Mouse (Mus musculus): ENCODE data around the gene Tmem102. TPM values are rescaled to one million over a fixed set of nuclear protein-coding genes. Genes with fewer than 3 reads are reported as not detected.

Gene Tmem102
- polyA plus RNA-seq, 1 experiment = not detected

- TF ChIP-seq FLI1 (IDR thresholded peaks at IDR 0.05; ENCODE audit: low read length) (no peak), GATA1 (IDR thresholded peaks at IDR 0.05; ENCODE audit: borderline replicate concordance, low read length) (no peak)
- H3K27me3 ChIP-seq (replicated peaks) = peaks cover 9% of the 10 kb centered on the region
Measured at GRCm38 (mm10) chr11:69761868-69762267, 43.6 kb downstream of the Tmem102 start, which contains the start of gene Slc35g3. Gene Slc35g3, minus strand, starts transcription at chr11:69761968.

GRCm38 (mm10) chr11:69760901-69761200, 44.6 kb downstream of the Tmem102 start:
- Histone ChIP-seq H3K36me3 (replicated peaks; ENCODE audit: low read length) (no peaks in the 10 kb centered on the region), H3K4me1 (peaks cover 38% of the 10 kb centered on the region), H3K27me3 (replicated peaks) (peaks cover 2% of the 10 kb centered on the region), H3K9me3 (no peaks in the 10 kb centered on the region), H3K4me3 (replicated peaks) (peak overlapping the region; percentile 7)
- no peak for TF ChIP-seq FLI1 (IDR thresholded peaks at IDR 0.05; ENCODE audit: low read length)
- TF ChIP-seq GATA1 (IDR thresholded peaks at IDR 0.05; ENCODE audit: borderline replicate concordance, low read length) = no peak

More at GRCm38 (mm10) chr11:69761868-69762267, 43.6 kb downstream of the Tmem102 start, which contains the start of gene Slc35g3:
- no peaks in the 10 kb centered on the region for H3K36me3 ChIP-seq (replicated peaks; ENCODE audit: low read length)
- H3K4me3 ChIP-seq (replicated peaks) = peak within 1 kb of the TSS; percentile 7
- H3K9me3 ChIP-seq = no peaks in the 10 kb centered on the region
- peaks cover 39% of the 10 kb centered on the region for H3K4me1 ChIP-seq

- H3K36me3 ChIP-seq (replicated peaks; ENCODE audit: low read length) = no peaks in the 10 kb centered on the region
- H3K9me3 ChIP-seq = no peaks in the 10 kb centered on the region
- TF ChIP-seq FLI1 (IDR thresholded peaks at IDR 0.05; ENCODE audit: low read length) (no peak), GATA1 (IDR thresholded peaks at IDR 0.05; ENCODE audit: borderline replicate concordance, low read length) (no peak)
- peaks cover 40% of the 10 kb centered on the region for H3K4me1 ChIP-seq
- no peaks in the 10 kb centered on the region for H3K27me3 ChIP-seq (replicated peaks)
- peak overlapping the region; percentile 94 for H3K4me3 ChIP-seq (replicated peaks)
Measured at GRCm38 (mm10) chr11:69760160-69760900, 45.1 kb downstream of the Tmem102 start.

- Histone ChIP-seq H3K4me1 (peaks cover 48% of the 10 kb centered on the region), H3K4me3 (replicated peaks) (peak overlapping the region; percentile 94), H3K27me3 (replicated peaks) (no peaks in the 10 kb centered on the region), H3K36me3 (replicated peaks; ENCODE audit: low read length) (no peaks in the 10 kb centered on the region), H3K9me3 (no peaks in the 10 kb centered on the region)
- no peak for TF ChIP-seq GATA1 (IDR thresholded peaks at IDR 0.05; ENCODE audit: borderline replicate concordance, low read length)
- TF ChIP-seq FLI1 (IDR thresholded peaks at IDR 0.05; ENCODE audit: low read length) = no peak
Measured at GRCm38 (mm10) chr11:69758971-69759721, 46.3 kb downstream of the Tmem102 start.

- Histone ChIP-seq H3K27me3 (replicated peaks) (no peaks in the 10 kb centered on the region), H3K9me3 (no peaks in the 10 kb centered on the region), H3K4me1 (peaks cover 52% of the 10 kb centered on the region), H3K36me3 (replicated peaks; ENCODE audit: low read length) (no peaks in the 10 kb centered on the region), H3K4me3 (replicated peaks) (peak within 1 kb of the TSS; percentile 94)
- peak; percentile 20; the same call in 1 of the 2 replicates for TF ChIP-seq FLI1 (IDR thresholded peaks at IDR 0.05; ENCODE audit: low read length)
- no peak for TF ChIP-seq GATA1 (IDR thresholded peaks at IDR 0.05; ENCODE audit: borderline replicate concordance, low read length)
Measured at GRCm38 (mm10) chr11:69758478-69758970, 46.9 kb downstream of the Tmem102 start, which contains the start of gene Polr2a. Gene Polr2a, minus strand, starts transcription at chr11:69758637.

- Histone ChIP-seq H3K4me3 (replicated peaks) (peak overlapping the region; percentile 94), H3K36me3 (replicated peaks; ENCODE audit: low read length) (no peaks in the 10 kb centered on the region), H3K9me3 (no peaks in the 10 kb centered on the region), H3K27me3 (replicated peaks) (no peaks in the 10 kb centered on the region), H3K4me1 (peaks cover 56% of the 10 kb centered on the region)
- TF ChIP-seq GATA1 (IDR thresholded peaks at IDR 0.05; ENCODE audit: borderline replicate concordance, low read length) (no peak), FLI1 (IDR thresholded peaks at IDR 0.05; ENCODE audit: low read length) (no peak)
Measured at GRCm38 (mm10) chr11:69758090-69758456, 47.4 kb downstream of the Tmem102 start.

GRCm38 (mm10) chr11:69757303-69758089, 47.9 kb downstream of the Tmem102 start:
- TF ChIP-seq GATA1 (IDR thresholded peaks at IDR 0.05; ENCODE audit: borderline replicate concordance, low read length) = no peak
- no peak for TF ChIP-seq FLI1 (IDR thresholded peaks at IDR 0.05; ENCODE audit: low read length)
- Histone ChIP-seq H3K4me1 (peaks cover 62% of the 10 kb centered on the region), H3K9me3 (no peaks in the 10 kb centered on the region), H3K4me3 (replicated peaks) (peak overlapping the region; percentile 94), H3K36me3 (replicated peaks; ENCODE audit: low read length) (no peaks in the 10 kb centered on the region), H3K27me3 (replicated peaks) (no peaks in the 10 kb centered on the region)

- Histone ChIP-seq H3K4me3 (replicated peaks) (no peak overlapping the region), H3K4me1 (peaks cover 63% of the 10 kb centered on the region), H3K36me3 (replicated peaks; ENCODE audit: low read length) (peaks cover 4% of the 10 kb centered on the region), H3K27me3 (replicated peaks) (no peaks in the 10 kb centered on the region), H3K9me3 (no peaks in the 10 kb centered on the region)
- TF ChIP-seq GATA1 (IDR thresholded peaks at IDR 0.05; ENCODE audit: borderline replicate concordance, low read length) (no peak), FLI1 (IDR thresholded peaks at IDR 0.05; ENCODE audit: low read length) (no peak)
Measured at GRCm38 (mm10) chr11:69754701-69755100, 50.7 kb downstream of the Tmem102 start.

- peaks cover 8% of the 10 kb centered on the region for H3K36me3 ChIP-seq (replicated peaks; ENCODE audit: low read length)
Measured at GRCm38 (mm10) chr11:69754233-69754632, 51.2 kb downstream of the Tmem102 start.

More at GRCm38 (mm10) chr11:69754233-69754632, 51.2 kb downstream of the Tmem102 start:
- H3K4me1 ChIP-seq = peaks cover 59% of the 10 kb centered on the region
- H3K27me3 ChIP-seq (replicated peaks) = no peaks in the 10 kb centered on the region
- H3K9me3 ChIP-seq = no peaks in the 10 kb centered on the region
- TF ChIP-seq FLI1 (IDR thresholded peaks at IDR 0.05; ENCODE audit: low read length) = no peak
- H3K4me3 ChIP-seq (replicated peaks) = no peak overlapping the region

Other genes starting within 250 kb of the Tmem102 start
- gene Efnb3, start 245.4 kb downstream of the Tmem102 start, polyA plus RNA-seq (2012; ENCODE audit: insufficient read depth, low replicate concordance) = 0.51 and 2.1 TPM in 2 replicates
- 19.7 and 50.2 TPM in 2 replicates for gene Wrap53, start 225.4 kb downstream of the Tmem102 start, polyA plus RNA-seq (2012; ENCODE audit: insufficient read depth, low replicate concordance)
- gene Trp53, start 225.3 kb downstream of the Tmem102 start, polyA plus RNA-seq (2012; ENCODE audit: insufficient read depth, low replicate concordance) = 53.2 and 68.6 TPM in 2 replicates
- gene Atp1b2, start 199.7 kb downstream of the Tmem102 start, polyA plus RNA-seq (2012; ENCODE audit: insufficient read depth, low replicate concordance) = 2.8 and 4.2 TPM in 2 replicates
- gene Shbg, start 187.7 kb downstream of the Tmem102 start, polyA plus RNA-seq (2012; ENCODE audit: insufficient read depth, low replicate concordance) = not detected in 2 replicates
- gene Sat2, start 183.6 kb downstream of the Tmem102 start, polyA plus RNA-seq (2012; ENCODE audit: insufficient read depth, low replicate concordance) = not detected in 2 replicates
- 65.7 and 84.9 TPM in 2 replicates for gene Fxr2, start 172.6 kb downstream of the Tmem102 start, polyA plus RNA-seq (2012; ENCODE audit: insufficient read depth, low replicate concordance)
- not detected in 2 replicates for gene Sox15, start 150.3 kb downstream of the Tmem102 start, polyA plus RNA-seq (2012; ENCODE audit: insufficient read depth, low replicate concordance)
- 16.2 and 31.6 TPM in 2 replicates for gene Mpdu1, start 143.0 kb downstream of the Tmem102 start, polyA plus RNA-seq (2012; ENCODE audit: insufficient read depth, low replicate concordance)
- gene Cd68, start 139.5 kb downstream of the Tmem102 start, polyA plus RNA-seq (2012; ENCODE audit: insufficient read depth, low replicate concordance) = 8.7 and 128 TPM in 2 replicates
- 144 and 601 TPM in 2 replicates for gene Eif4a1, start 133.2 kb downstream of the Tmem102 start, polyA plus RNA-seq (2012; ENCODE audit: insufficient read depth, low replicate concordance)
- 54.1 and 94.8 TPM in 2 replicates for gene Senp3, start 123.5 kb downstream of the Tmem102 start, polyA plus RNA-seq (2012; ENCODE audit: insufficient read depth, low replicate concordance)
- 0.56 TPM in 1 of 2 replicates, not detected in the other for gene Tnfsf13, start 119.8 kb downstream of the Tmem102 start, polyA plus RNA-seq (2012; ENCODE audit: insufficient read depth, low replicate concordance)
- gene Tnfsf12, start 109.8 kb downstream of the Tmem102 start, polyA plus RNA-seq (2012; ENCODE audit: insufficient read depth, low replicate concordance) = 5.3 and 13.1 TPM in 2 replicates
- 2.0 and 2.5 TPM in 2 replicates for gene Tnfsfm13, start 109.5 kb downstream of the Tmem102 start, polyA plus RNA-seq (2012; ENCODE audit: insufficient read depth, low replicate concordance)
- 36.5 and 129 TPM in 2 replicates for gene Polr2a, start 47.0 kb downstream of the Tmem102 start, polyA plus RNA-seq (2012; ENCODE audit: insufficient read depth, low replicate concordance)
- gene Slc35g3, start 43.7 kb downstream of the Tmem102 start, polyA plus RNA-seq (2012; ENCODE audit: insufficient read depth, low replicate concordance) = not detected in 2 replicates
- gene Zbtb4, start 39.7 kb downstream of the Tmem102 start, polyA plus RNA-seq (2012; ENCODE audit: insufficient read depth, low replicate concordance) = 1.9 and 3.9 TPM in 2 replicates
- gene Chrnb1, start 9.7 kb downstream of the Tmem102 start, polyA plus RNA-seq (2012; ENCODE audit: insufficient read depth, low replicate concordance) = not detected in 2 replicates
- gene Fgf11, start 3.8 kb downstream of the Tmem102 start, polyA plus RNA-seq (2012; ENCODE audit: insufficient read depth, low replicate concordance) = 0.64 TPM in 1 of 2 replicates, not detected in the other
- gene Gm39566, start 9.7 kb upstream of the Tmem102 start, polyA plus RNA-seq (2012; ENCODE audit: insufficient read depth, low replicate concordance) = not detected in 2 replicates
- not detected in 2 replicates for gene Spem2, start 12.8 kb upstream of the Tmem102 start, polyA plus RNA-seq (2012; ENCODE audit: insufficient read depth, low replicate concordance)
- gene Spem1, start 16.6 kb upstream of the Tmem102 start, polyA plus RNA-seq (2012; ENCODE audit: insufficient read depth, low replicate concordance) = not detected in 2 replicates
- gene Nlgn2, start 32.2 kb upstream of the Tmem102 start, polyA plus RNA-seq (2012; ENCODE audit: insufficient read depth, low replicate concordance) = 4.9 and 17.7 TPM in 2 replicates
- gene Tmem256, start 32.9 kb upstream of the Tmem102 start, polyA plus RNA-seq (2012; ENCODE audit: insufficient read depth, low replicate concordance) = 742 and 1,105 TPM in 2 replicates
- 41.3 and 79.4 TPM in 2 replicates for gene Plscr3, start 40.8 kb upstream of the Tmem102 start, polyA plus RNA-seq (2012; ENCODE audit: insufficient read depth, low replicate concordance)
- gene Tnk1, start 53.1 kb upstream of the Tmem102 start, polyA plus RNA-seq (2012; ENCODE audit: insufficient read depth, low replicate concordance) = not detected in 2 replicates
- gene Tmem95, start 72.4 kb upstream of the Tmem102 start, polyA plus RNA-seq (2012; ENCODE audit: insufficient read depth, low replicate concordance) = not detected in 2 replicates
- 0.98 TPM in 1 of 2 replicates, not detected in the other for gene Kctd11, start 75.8 kb upstream of the Tmem102 start, polyA plus RNA-seq (2012; ENCODE audit: insufficient read depth, low replicate concordance)
- gene Acap1, start 89.9 kb upstream of the Tmem102 start, polyA plus RNA-seq (2012; ENCODE audit: insufficient read depth, low replicate concordance) = 47.6 and 58.4 TPM in 2 replicates
- gene 2810408A11Rik, start 95.4 kb upstream of the Tmem102 start, polyA plus RNA-seq (2012; ENCODE audit: insufficient read depth, low replicate concordance) = 0.25 TPM in 1 of 2 replicates, not detected in the other
- 17.6 and 26.8 TPM in 2 replicates for gene Neurl4, start 95.4 kb upstream of the Tmem102 start, polyA plus RNA-seq (2012; ENCODE audit: insufficient read depth, low replicate concordance)
- gene Gps2, start 108.3 kb upstream of the Tmem102 start, polyA plus RNA-seq (2012; ENCODE audit: insufficient read depth, low replicate concordance) = 116 and 124 TPM in 2 replicates
- 2,079 and 2,119 TPM in 2 replicates for gene Eif5a, start 116.3 kb upstream of the Tmem102 start, polyA plus RNA-seq (2012; ENCODE audit: insufficient read depth, low replicate concordance)
- 0.75 TPM in 1 of 2 replicates, not detected in the other for gene Ybx2, start 130.2 kb upstream of the Tmem102 start, polyA plus RNA-seq (2012; ENCODE audit: insufficient read depth, low replicate concordance)
- gene Slc2a4, start 142.6 kb upstream of the Tmem102 start, polyA plus RNA-seq (2012; ENCODE audit: insufficient read depth, low replicate concordance) = not detected in 2 replicates
- not detected in 2 replicates for gene Cldn7, start 159.2 kb upstream of the Tmem102 start, polyA plus RNA-seq (2012; ENCODE audit: insufficient read depth, low replicate concordance)
- gene Ctdnep1, start 175.5 kb upstream of the Tmem102 start, polyA plus RNA-seq (2012; ENCODE audit: insufficient read depth, low replicate concordance) = 289 and 291 TPM in 2 replicates
- 11.0 TPM in 1 of 2 replicates, not detected in the other for gene Elp5, start 176.9 kb upstream of the Tmem102 start, polyA plus RNA-seq (2012; ENCODE audit: insufficient read depth, low replicate concordance)
- gene Gabarap, start 185.5 kb upstream of the Tmem102 start, polyA plus RNA-seq (2012; ENCODE audit: insufficient read depth, low replicate concordance) = 495 and 977 TPM in 2 replicates
- 24.1 and 85.6 TPM in 2 replicates for gene Phf23, start 190.2 kb upstream of the Tmem102 start, polyA plus RNA-seq (2012; ENCODE audit: insufficient read depth, low replicate concordance)
- gene Dvl2, start 195.0 kb upstream of the Tmem102 start, polyA plus RNA-seq (2012; ENCODE audit: insufficient read depth, low replicate concordance) = 28.6 and 64.4 TPM in 2 replicates
- gene Acadvl, start 209.8 kb upstream of the Tmem102 start, polyA plus RNA-seq (2012; ENCODE audit: insufficient read depth, low replicate concordance) = 12.7 and 34.2 TPM in 2 replicates
- gene Dlg4, start 211.3 kb upstream of the Tmem102 start, polyA plus RNA-seq (2012; ENCODE audit: insufficient read depth, low replicate concordance) = 16.1 and 22.0 TPM in 2 replicates
- gene Asgr1, start 248.5 kb upstream of the Tmem102 start, polyA plus RNA-seq (2012; ENCODE audit: insufficient read depth, low replicate concordance) = 0.36 TPM in 1 of 2 replicates, not detected in the other